Mouse (Mus musculus): ENCODE measurements around the gene Traf7.

- TF ChIP-seq EP300 (optimal IDR thresholded peaks at IDR 0.05) (no peak), CTCF (IDR thresholded peaks at IDR 0.05; ENCODE audit: low read depth) (no peak)
Measured at GRCm38 (mm10) chr17:24483495-24483894, 44.2 kb downstream of the Traf7 start.

Data from stomach, postnatal 0 days (tissue).